Mouse (Mus musculus): ENCODE data around the gene Capzb.

The Capzb gene

DNA sequence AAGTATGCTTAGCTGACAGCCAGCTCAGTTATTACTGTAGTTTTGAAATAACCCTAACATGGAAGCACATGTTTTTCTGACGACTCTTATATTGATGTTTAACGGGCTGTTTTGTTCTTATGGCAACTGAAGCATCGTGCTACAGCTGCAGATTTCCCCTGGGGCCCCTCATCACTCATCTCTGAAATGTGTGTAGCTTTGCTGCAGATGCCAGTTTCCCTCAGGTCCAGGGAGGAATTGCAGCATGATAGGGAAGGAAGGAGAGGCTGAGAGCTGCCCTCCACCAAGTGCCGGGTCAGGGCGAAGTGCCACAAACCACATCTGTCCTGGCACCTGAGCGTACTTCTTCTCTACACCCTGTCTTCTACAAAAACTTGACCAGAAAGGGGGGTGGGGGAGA lies 47.6 kb downstream of the Capzb start:
- no peak for DNase-seq

GRCm38 (mm10) chr4:139241678-139242606 lies 49.2 kb downstream of the Capzb start:
- no peak for DNase-seq

GRCm38 (mm10) chr4:139242607-139242955 lies 49.9 kb downstream of the Capzb start:
- peak; percentile 37 for DNase-seq

DNA sequence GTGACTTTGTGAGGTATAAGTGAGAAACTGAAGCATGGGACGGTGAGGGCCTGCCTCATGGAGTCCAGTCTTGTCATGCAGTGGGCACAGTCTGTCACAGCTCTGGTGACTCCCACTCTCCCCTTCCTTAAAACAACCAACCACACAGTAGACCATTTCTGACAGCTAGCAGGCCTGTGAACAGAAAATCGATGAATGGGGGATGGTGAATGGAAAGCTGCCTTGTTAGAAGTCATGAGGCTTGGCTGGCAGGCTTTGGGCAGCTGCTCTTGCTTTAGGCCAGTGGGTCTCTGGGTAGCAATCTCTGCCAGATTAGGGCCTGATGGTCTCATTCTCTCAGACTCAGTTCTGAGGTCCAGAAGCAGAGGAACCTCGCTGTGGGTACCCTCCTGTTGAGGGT lies 51.5 kb downstream of the Capzb start:
- DNase-seq, result no peak

GRCm38 (mm10) chr4:139244766-139245165 lies 52.1 kb downstream of the Capzb start:
- DNase-seq, result no peak

GRCm38 (mm10) chr4:139245534-139245933 lies 52.8 kb downstream of the Capzb start:
- DNase-seq, result no peak

DNA sequence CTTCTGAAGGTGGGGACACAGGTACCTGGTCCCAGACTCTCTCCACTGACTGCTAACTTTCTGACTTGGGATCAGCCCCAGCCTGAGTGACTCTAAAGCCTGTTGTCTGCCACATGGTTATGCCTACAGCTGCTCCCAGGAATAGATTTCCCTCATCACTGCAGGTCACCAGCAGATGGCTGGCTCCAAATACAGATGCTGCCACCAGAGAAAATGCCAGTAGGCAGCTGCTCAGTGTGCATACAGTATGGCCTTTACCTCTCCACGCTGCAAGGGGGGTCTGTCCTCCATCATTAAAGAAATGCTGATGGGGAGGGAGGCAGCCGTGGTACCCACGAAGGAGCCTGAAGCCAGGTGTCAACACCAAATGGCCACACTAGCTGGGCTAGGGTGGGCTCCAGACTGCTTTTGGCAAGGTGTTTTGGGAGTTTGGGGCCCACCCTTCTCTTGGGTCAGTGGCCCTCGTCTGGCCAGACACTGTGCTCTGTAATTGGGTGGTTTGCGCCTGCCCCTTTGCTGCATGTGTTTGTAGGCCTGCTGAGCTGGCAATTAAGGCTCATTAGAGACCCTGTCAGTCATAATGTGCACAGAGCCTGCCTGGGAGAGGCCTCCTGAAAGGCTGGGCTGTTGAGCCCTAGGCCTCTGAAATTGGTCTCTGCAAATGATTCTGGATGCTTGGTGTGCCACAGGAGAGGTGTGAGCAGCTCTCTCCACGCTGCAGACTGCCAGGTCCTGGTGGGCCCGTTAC lies 53.6 kb downstream of the Capzb start:
- no peak for DNase-seq

GRCm38 (mm10) chr4:139247966-139248365 lies 55.3 kb downstream of the Capzb start:
- DNase-seq, result no peak

- DNase-seq, result no peak
These were observed 56.0 kb downstream of the Capzb start for GRCm38 (mm10) chr4:139248736-139249135.

GRCm38 (mm10) chr4:139250043-139250442 lies 57.3 kb downstream of the Capzb start:
- DNase-seq, result no peak

DNA sequence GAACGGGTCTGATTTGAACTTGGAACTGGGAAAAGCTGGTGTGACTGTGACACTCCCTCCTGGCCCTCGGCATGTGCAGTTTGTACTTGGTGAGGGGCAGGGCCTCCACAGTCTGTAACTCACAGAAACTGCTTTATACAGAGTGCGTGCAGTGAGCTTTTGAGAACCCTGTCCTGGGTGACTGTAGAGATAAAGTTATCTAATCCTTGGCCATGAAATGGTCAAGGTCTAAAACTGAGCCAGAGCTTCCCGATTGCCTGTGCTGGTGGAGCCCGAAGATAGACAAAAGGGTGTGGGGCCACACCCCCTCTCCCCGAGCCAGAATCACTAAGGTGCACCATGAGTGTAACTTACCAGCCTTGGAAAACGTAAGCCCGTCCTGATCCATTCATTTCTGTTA lies 58.2 kb downstream of the Capzb start:
- DNase-seq, result no peak

- peak; percentile 82 for DNase-seq
These were observed 59.5 kb downstream of the Capzb start for GRCm38 (mm10) chr4:139252051-139252760.

DNA sequence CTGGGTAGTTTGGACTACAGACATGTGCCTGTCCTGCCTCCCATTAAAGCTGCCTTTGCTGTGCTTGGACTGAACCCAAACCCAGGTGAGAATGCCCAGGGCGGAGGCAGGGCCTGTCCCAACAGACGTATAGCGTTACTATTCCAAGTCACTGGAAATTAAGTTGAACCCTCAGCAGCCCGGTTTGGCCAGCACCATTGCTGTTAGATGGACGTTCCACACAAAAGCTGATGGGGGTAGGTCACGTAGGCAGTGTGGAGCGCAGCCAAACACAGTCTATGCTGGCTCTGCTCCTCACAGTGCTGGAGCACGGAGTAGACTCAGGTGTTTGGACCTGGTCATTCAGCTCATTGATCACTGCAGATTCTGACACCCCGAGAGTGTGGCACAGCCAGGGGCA lies 60.5 kb downstream of the Capzb start:
- DNase-seq, result peak; percentile 39

DNA sequence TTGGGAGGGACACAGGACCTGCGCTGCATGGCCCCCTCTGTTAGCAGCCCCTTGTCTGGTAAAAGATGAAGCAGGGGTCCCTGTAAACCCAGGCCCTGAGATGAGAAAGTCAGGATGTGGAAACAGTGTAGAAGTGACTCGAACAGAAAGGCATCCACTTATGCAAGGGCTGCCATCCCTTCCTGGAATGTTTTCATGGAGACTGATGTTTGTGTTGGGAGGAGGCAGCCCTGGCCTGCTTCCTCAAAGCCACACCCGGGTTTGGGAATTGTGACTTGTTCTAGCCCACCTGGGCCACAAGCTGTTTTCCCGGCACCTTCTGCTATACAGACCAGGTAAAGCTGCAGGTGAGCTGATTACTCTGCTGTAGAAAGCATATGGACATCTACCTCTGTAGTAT lies 63.4 kb downstream of the Capzb start:
- no peak for DNase-seq

GRCm38 (mm10) chr4:139256708-139257107 lies 64.0 kb downstream of the Capzb start:
- DNase-seq, result no peak

DNA sequence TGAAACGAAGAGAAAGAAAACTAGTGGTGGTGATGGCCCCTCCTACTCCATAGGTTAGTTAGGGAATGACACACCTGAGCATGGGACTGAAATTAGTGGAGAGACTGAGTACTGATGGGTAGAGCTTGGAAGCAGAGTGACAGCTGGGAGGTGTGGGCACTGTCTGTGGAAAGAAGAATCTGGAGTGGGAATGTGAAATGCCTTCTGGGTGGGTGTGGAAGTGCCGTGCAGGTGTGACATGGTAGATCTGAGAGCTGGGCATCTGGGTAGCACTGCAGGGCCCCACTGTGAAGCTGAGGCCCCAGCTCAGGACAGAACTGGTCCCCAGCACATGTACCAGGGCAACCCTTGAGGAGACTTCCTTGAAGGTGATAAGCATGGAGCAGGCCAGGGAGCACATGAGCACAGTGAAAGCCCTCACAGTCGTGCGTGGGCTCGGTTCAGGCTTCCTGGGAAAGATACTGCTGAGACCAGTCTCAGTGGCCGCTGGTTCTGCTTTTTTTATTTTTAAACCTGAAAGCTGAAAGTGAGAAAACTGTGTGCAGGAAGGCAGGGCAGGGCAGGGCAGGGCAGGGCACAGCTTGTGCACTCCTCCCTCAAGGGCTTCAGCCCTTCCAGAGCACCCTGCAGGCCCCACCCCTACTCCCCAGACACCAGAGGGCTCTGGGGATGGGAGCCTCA lies 66.1 kb downstream of the Capzb start:
- DNase-seq, result no peak

- no peak for DNase-seq
These were observed 66.7 kb downstream of the Capzb start for GRCm38 (mm10) chr4:139259302-139259871.

GRCm38 (mm10) chr4:139262981-139263380 lies 70.3 kb downstream of the Capzb start:
- no peak for DNase-seq

DNA sequence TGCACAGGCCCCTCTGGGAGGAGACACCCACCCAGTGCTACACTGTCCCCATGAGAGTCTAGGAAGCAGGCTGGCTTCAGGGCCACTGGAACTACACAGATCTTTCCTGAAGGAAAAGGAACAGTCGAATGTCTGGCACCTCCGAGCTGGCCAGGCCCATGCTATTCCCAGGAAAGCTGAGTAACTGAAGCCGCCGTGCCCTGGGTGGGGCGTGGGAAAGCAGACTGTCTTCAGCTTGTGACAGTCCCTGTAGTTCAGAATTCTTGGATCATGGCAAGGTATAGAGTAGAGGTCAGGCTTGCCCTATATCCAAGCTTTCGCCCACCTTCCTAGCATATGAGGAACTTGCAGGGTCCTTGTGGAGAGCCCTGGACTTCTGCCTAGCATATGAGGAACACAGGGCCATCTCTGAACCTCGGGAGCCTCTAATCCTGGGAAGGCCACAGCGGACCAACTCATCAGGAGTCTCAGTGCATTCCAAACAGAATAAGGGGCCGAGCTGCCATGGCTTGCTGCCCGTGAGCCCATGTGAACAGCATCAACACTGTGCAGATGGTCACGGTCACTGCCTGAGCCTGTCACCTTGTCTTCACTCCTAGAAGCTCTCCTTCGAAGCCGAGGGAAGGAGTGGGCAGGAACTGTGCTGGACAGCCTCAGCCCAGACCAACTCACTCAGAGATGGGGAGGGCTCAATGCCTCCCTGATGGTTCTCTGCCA lies 73.2 kb downstream of the Capzb start:
- DNase-seq, result no peak

- DNase-seq, result no peak
These were observed 73.8 kb downstream of the Capzb start for GRCm38 (mm10) chr4:139266500-139266865.

GRCm38 (mm10) chr4:139267335-139267734 lies 74.6 kb downstream of the Capzb start:
- no peak for DNase-seq

DNA sequence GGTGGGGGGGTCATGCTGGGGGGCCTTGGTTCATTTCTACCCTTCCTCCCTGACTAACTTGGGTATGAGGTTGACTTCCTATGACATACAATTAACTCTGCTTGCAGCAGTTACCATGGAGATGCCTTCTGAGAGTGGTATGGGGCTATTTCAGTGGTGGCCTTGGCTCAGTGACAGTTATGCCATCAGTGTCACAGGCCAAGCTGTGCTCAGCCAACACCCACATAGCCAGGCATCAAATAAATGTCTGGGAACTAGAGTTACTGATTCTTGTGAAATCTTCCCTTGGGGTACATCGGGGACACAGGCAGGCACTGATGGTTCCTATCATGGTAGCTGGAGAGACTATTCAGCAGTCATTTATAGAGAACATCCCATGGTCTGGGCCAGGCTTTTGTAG lies 75.5 kb downstream of the Capzb start:
- no peak for DNase-seq
